Comparison of ENCODE assay signal across 8 mouse cellular contexts in genomic region chr5:34985867-34986266, GRCm38 (mm10). TPM values are rescaled to one million over a fixed set of nuclear protein-coding genes. Genes with fewer than 3 reads are reported as not detected.
DNase-seq lines count a peak whose midpoint lies in the region; ATAC-seq and TF ChIP-seq lines count a peak whose summit lies in the region.

No protein-coding gene starts in this region.

- H3K4me1 ChIP-seq in forebrain, embryonic 11.5 days (replicated peaks; ENCODE audit: control insufficient read depth, insufficient read depth, low read length), result no peaks in the 10 kb centered on the region
- H3K4me1 ChIP-seq in forebrain, embryonic 12.5 days, result peaks cover 5% of the 10 kb centered on the region; the same call in 1 of the 2 replicates
- 0 out of 2 replicates have a peak, but pooled peaks cover 4% of the 10 kb centered on the region for H3K4me1 ChIP-seq in bone marrow, adult 2 months (ENCODE audit: control insufficient read depth, insufficient read depth, low read length)
- peaks cover 12% of the 10 kb centered on the region for H3K4me1 ChIP-seq in embryonic fibroblast, embryonic 13.5 days (ENCODE audit: control insufficient read depth, insufficient read depth, low read length)

- no peaks in the 10 kb centered on the region for H3K27me3 ChIP-seq in forebrain, embryonic 11.5 days (ENCODE audit: control insufficient read depth, insufficient read depth, low read length)
- no peaks in the 10 kb centered on the region for H3K27me3 ChIP-seq in forebrain, embryonic 12.5 days

- no peak overlapping the region for H3K4me2 ChIP-seq in forebrain, embryonic 11.5 days (ENCODE audit: low read depth, low read length, severe bottlenecking)
- no peak overlapping the region for H3K4me2 ChIP-seq in forebrain, embryonic 12.5 days

- ATAC-seq in forebrain, embryonic 11.5 days (replicated peaks; ENCODE audit: low FRiP score), result no peak
- ATAC-seq in forebrain, embryonic 12.5 days (ENCODE audit: low FRiP score), result no peak

- TF ChIP-seq POLR2A in bone marrow, adult 2 months (IDR thresholded peaks at IDR 0.05; ENCODE audit: borderline replicate concordance, control insufficient read depth, low read depth, low read length), result no peak
- no peak for TF ChIP-seq POLR2A in embryonic fibroblast, embryonic 13.5 days (IDR thresholded peaks at IDR 0.05; ENCODE audit: low read depth, low read length)

- H3K4me3 ChIP-seq in forebrain, embryonic 11.5 days (ENCODE audit: low read depth, low read length), result no peak overlapping the region
- H3K4me3 ChIP-seq in forebrain, embryonic 12.5 days (replicated peaks), result no peak overlapping the region
- H3K4me3 ChIP-seq in bone marrow, adult 2 months (replicated peaks; ENCODE audit: control insufficient read depth, low read depth, low read length), result no peak overlapping the region
- no peak overlapping the region for H3K4me3 ChIP-seq in embryonic fibroblast, embryonic 13.5 days (ENCODE audit: insufficient read depth, low read length)

- H3K27ac ChIP-seq in forebrain, embryonic 11.5 days (ENCODE audit: low read depth, low read length), result no peak overlapping the region
- H3K27ac ChIP-seq in forebrain, embryonic 12.5 days, result no peak overlapping the region
- H3K27ac ChIP-seq in bone marrow, adult 2 months (ENCODE audit: control insufficient read depth, insufficient read depth, low read depth, low read length, poor library complexity), result no peak overlapping the region
- H3K27ac ChIP-seq in embryonic fibroblast, embryonic 13.5 days (ENCODE audit: insufficient read depth, low read length), result no peak overlapping the region

- DNase-seq in forebrain, embryonic 11.5 days (ENCODE audit: low spot score), result peak; percentile 82
- DNase-seq in hindlimb bud, embryonic 11.5 days (ENCODE audit: extremely low spot score, low read depth, low spot score), result peak; percentile 14
- DNase-seq in left cerebral cortex, adult 8-10 months (ENCODE audit: low spot score in 2 of 2), result peak; percentile 45 to 81
- peak; percentile 49 for DNase-seq in mesoderm, embryonic 11.5 days (ENCODE audit: low read depth, low spot score)
- peak; percentile 66 to 75 for DNase-seq in spleen, postnatal 14 days (ENCODE audit: low spot score in 2 of 2)

- no peaks in the 10 kb centered on the region for H3K9me3 ChIP-seq in forebrain, embryonic 11.5 days (ENCODE audit: control insufficient read depth, low read length)
- no peaks in the 10 kb centered on the region for H3K9me3 ChIP-seq in forebrain, embryonic 12.5 days

- no peak overlapping the region for H3K9ac ChIP-seq in forebrain, embryonic 11.5 days (ENCODE audit: low read length)
- no peak overlapping the region for H3K9ac ChIP-seq in forebrain, embryonic 12.5 days

- 36% methylated on average over 2 of the region's 2 CpGs for WGBS in forebrain, embryonic 11.5 days
- WGBS in forebrain, embryonic 12.5 days, result 44% methylated on average over 2 of the region's 2 CpGs
- WGBS in bone marrow, adult 2 months, result 29% methylated on average over 2 of the region's 2 CpGs

- peaks cover 9% of the 10 kb centered on the region for H3K36me3 ChIP-seq in forebrain, embryonic 11.5 days (ENCODE audit: control insufficient read depth, insufficient read depth, low read length)
- H3K36me3 ChIP-seq in forebrain, embryonic 12.5 days (replicated peaks), result peaks cover 68% of the 10 kb centered on the region

- TF ChIP-seq CTCF in bone marrow, adult 2 months (IDR thresholded peaks at IDR 0.05; ENCODE audit: control insufficient read depth, insufficient read depth, low read length), result peak; percentile 82
- peak; percentile 83 for TF ChIP-seq CTCF in embryonic fibroblast, embryonic 13.5 days (IDR thresholded peaks at IDR 0.05; ENCODE audit: borderline replicate concordance, insufficient read depth, low read length)

RNA-seq across cellular contexts. Expression of gene Rgs12, which starts 36.6 kb away (rescaled TPM):
- polyA plus RNA-seq in forebrain, embryonic 11.5 days (2014; fragmentation: Nextera tagmentation; extraction: Ambion mirVana), result 54.4 and 55.9 TPM in 2 replicates
- polyA plus RNA-seq in forebrain, embryonic 12.5 days (2016; fragmentation: Nextera tagmentation; extraction: Ambion mirVana), result 74.9 and 75.4 TPM in 2 replicates
- 21.4 and 56.9 TPM in 2 replicates for polyA plus RNA-seq in bone marrow, adult 2 months (2011; ENCODE audit: insufficient read depth, insufficient read length, low replicate concordance, missing spikeins)
- polyA plus RNA-seq in embryonic fibroblast, embryonic 13.5 days (2011; ENCODE audit: insufficient read length, low read depth, missing spikeins), result 33.5 and 41.4 TPM in 2 replicates
- total RNA-seq in left cerebral cortex, adult 8-10 months (2022), result 10 to 100 TPM; 43.3 to 59.1 (median 45.4) TPM

RNA-seq across cellular contexts. Expression of gene Hgfac, which starts 55.4 kb away (rescaled TPM):
- polyA plus RNA-seq in forebrain, embryonic 11.5 days (2014; fragmentation: Nextera tagmentation; extraction: Ambion mirVana), result 0.17 and 0.45 TPM in 2 replicates
- 0.57 and 0.70 TPM in 2 replicates for polyA plus RNA-seq in forebrain, embryonic 12.5 days (2016; fragmentation: Nextera tagmentation; extraction: Ambion mirVana)
- polyA plus RNA-seq in bone marrow, adult 2 months (2011; ENCODE audit: insufficient read depth, insufficient read length, low replicate concordance, missing spikeins), result 3.7 and 5.8 TPM in 2 replicates
- polyA plus RNA-seq in embryonic fibroblast, embryonic 13.5 days (2011; ENCODE audit: insufficient read length, low read depth, missing spikeins), result 0.67 TPM in 1 of 2 replicates, not detected in the other
- under 1 TPM; 0.39 to 0.95 (median 0.66) TPM for total RNA-seq in left cerebral cortex, adult 8-10 months (2022)

Comparison
In these comparisons a context has a peak if more than half of its experiments do, and no peak if none do; other contexts are left out.
1. DNase-seq: peak in every context shown above with its lines; median percentile 82 in forebrain, embryonic 11.5 days; 70 in spleen, postnatal 14 days; 63 in left cerebral cortex, adult 8-10 months; 49 in mesoderm, embryonic 11.5 days; 14 in hindlimb bud, embryonic 11.5 days.